Comparison of ENCODE assay signal across 14 mouse cellular contexts in the genomic region with DNA sequence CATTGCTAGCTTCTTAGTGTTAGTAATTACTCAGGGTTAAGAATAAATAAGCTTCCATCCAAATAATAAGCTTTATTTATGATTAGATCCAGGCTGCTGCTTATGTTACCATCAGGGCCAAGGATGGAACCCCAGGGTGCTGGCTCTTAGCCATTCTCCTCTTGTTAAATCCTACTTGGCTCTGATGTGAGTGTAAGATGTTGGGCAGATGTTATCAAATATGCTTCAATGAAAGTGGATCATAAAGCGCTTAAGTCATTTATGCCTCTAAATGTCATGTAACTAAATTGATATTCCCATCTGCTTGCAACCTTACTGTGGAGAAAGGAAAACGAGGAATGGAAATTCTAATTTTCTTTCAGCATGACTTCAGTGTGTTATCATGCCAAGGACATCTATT.
A peak's percentile ranks its signal among the peaks of the same experiment; 100 is the strongest.
DNase-seq lines count a peak whose midpoint lies in the region; ATAC-seq and TF ChIP-seq lines count a peak whose summit lies in the region.
"Had no signal": no experiment of that assay in that cellular context is flagged by ENCODE, and none has a peak within 500 bp of the region (broad histone marks: within the 10 kb centered on the region; RNA-seq: fewer than 3 reads in every experiment).

No protein-coding gene starts in this region.

- intact Hi-C loops in left cerebral cortex, adult 2 months (cut with DNase I): loop anchor here (5.0 kb wide), 1 partner anchor 224 kb away; no protein-coding TSS in a partner anchor
- intact Hi-C loops in heart, postnatal 14 days (cut with DNase I): no loop called here

- no peaks in the 10 kb centered on the region for H3K27me3 ChIP-seq in forebrain, embryonic 13.5 days
- H3K27me3 ChIP-seq in forebrain, embryonic 10.5 days (ENCODE audit: poor library complexity, severe bottlenecking): no peaks in the 10 kb centered on the region
- H3K27me3 ChIP-seq: Patski had no signal

- no peak for TF ChIP-seq CTCF in left cerebral cortex, adult 2 months (IDR thresholded peaks at IDR 0.05)

- no peak for DNase-seq in forebrain, embryonic 10.5 days (ENCODE audit: extremely low spot score, low spot score)
- peak; percentile 42 for DNase-seq in retina, postnatal 1 day
- DNase-seq in retina, embryonic 14.5 days (ENCODE audit: low spot score): no peak
- DNase-seq in left cerebral cortex, adult 2 months (ENCODE audit: extremely low spot score in 1 of 2, low spot score in 2 of 2): no peak
- DNase-seq in Muller cell, postnatal 12 days (ENCODE audit: inconsistent ontology term): no peak
- DNase-seq in heart, postnatal 14 days: no peak
- DNase-seq: adrenal gland, adult 2 months; gastrocnemius, postnatal 25 days; heart, postnatal 10 days; kidney, adult 2 months; lung, adult 18-20 months had no signal

- H3K36me3 ChIP-seq in forebrain, embryonic 13.5 days (ENCODE audit: poor library complexity, severe bottlenecking): no peaks in the 10 kb centered on the region
- H3K36me3 ChIP-seq in forebrain, embryonic 10.5 days (replicated peaks): no peaks in the 10 kb centered on the region

- H3K4me3 ChIP-seq in forebrain, embryonic 13.5 days: no peak overlapping the region
- no peak overlapping the region for H3K4me3 ChIP-seq in forebrain, embryonic 10.5 days
- H3K4me3 ChIP-seq in left cerebral cortex, adult 2 months: no peak overlapping the region

- 0 out of 2 replicates have a peak, but pooled peaks have one; percentile 27 for ATAC-seq in forebrain, embryonic 13.5 days
- ATAC-seq in erythroid progenitor cell, adult 5-6 weeks (replicated peaks; ENCODE audit: low FRiP score, poor library complexity, severe bottlenecking): no peak
- ATAC-seq: Patski had no signal

- no peak overlapping the region for H3K27ac ChIP-seq in forebrain, embryonic 13.5 days
- no peak overlapping the region for H3K27ac ChIP-seq in forebrain, embryonic 10.5 days
- peak overlapping the region; percentile 25; the same call in 1 of the 2 replicates for H3K27ac ChIP-seq in left cerebral cortex, adult 2 months

- H3K4me1 ChIP-seq in forebrain, embryonic 13.5 days: no peaks in the 10 kb centered on the region
- no peaks in the 10 kb centered on the region for H3K4me1 ChIP-seq in forebrain, embryonic 10.5 days

- H3K4me2 ChIP-seq in forebrain, embryonic 13.5 days: no peak overlapping the region

- no peak overlapping the region for H3K9ac ChIP-seq in forebrain, embryonic 13.5 days

- WGBS in forebrain, embryonic 13.5 days: 73% methylated on average over 2 of the region's 2 CpGs
- 92% methylated on average over 2 of the region's 2 CpGs for WGBS in forebrain, embryonic 10.5 days

- no peaks in the 10 kb centered on the region for H3K9me3 ChIP-seq in forebrain, embryonic 13.5 days (replicated peaks)
- H3K9me3 ChIP-seq in forebrain, embryonic 10.5 days: no peaks in the 10 kb centered on the region
